Mouse (Mus musculus): ENCODE results near the gene Hspa12b.

GRCm38 (mm10) chr2:131090852-131091251 lies 36.2 kb upstream of the Hspa12b start:
- TF ChIP-seq POLR2AphosphoS2 (IDR thresholded peaks at IDR 0.05; ENCODE audit: insufficient read length, low read depth) (no peak), SRF (IDR thresholded peaks at IDR 0.05; ENCODE audit: control insufficient read depth, insufficient read length, low read depth) (no peak), POLR2A (IDR thresholded peaks at IDR 0.05; ENCODE audit: insufficient read length, low read depth) (no peak), TCF12 (IDR thresholded peaks at IDR 0.05; ENCODE audit: insufficient read depth, poor library complexity, severe bottlenecking) (no peak), USF1 (IDR thresholded peaks at IDR 0.05; ENCODE audit: low read depth) (no peak), CEBPB (IDR thresholded peaks at IDR 0.05; ENCODE audit: insufficient read depth, poor library complexity, severe bottlenecking) (no peak), MAX (IDR thresholded peaks at IDR 0.05; ENCODE audit: low read depth) (no peak), MYOD1 (IDR thresholded peaks at IDR 0.05; ENCODE audit: control insufficient read depth in 1 of 3, insufficient read length in 2 of 3, low read depth in 2 of 3) (no peak), REST (IDR thresholded peaks at IDR 0.05; ENCODE audit: insufficient read depth, insufficient read length) (no peak), E2F4 (IDR thresholded peaks at IDR 0.05; ENCODE audit: insufficient read depth) (no peak), MYOG (IDR thresholded peaks at IDR 0.05; ENCODE audit: control insufficient read depth in 1 of 3, insufficient read depth in 1 of 3, insufficient read length in 2 of 3, low read depth in 2 of 3) (no peak)

Measured in myocyte (in vitro differentiated cells).